Mouse (Mus musculus): ENCODE measurements around the gene Cep126. TPM values are rescaled to one million over a fixed set of nuclear protein-coding genes. Genes with fewer than 3 reads are reported as not detected.

Cep126 gene
- polyA plus RNA-seq, 1 experiment = 0.03 TPM

- WGBS = 85% methylated on average over 5 of the region's 5 CpGs
- no peak overlapping the region for H3K4me3 ChIP-seq (ENCODE audit: low read depth, low read length)
- no peaks in the 10 kb centered on the region for H3K4me1 ChIP-seq (ENCODE audit: control insufficient read depth, insufficient read depth, insufficient read length, low read length)
- no peak overlapping the region for H3K27ac ChIP-seq (ENCODE audit: insufficient read depth, low read depth, low read length)
- H3K27me3 ChIP-seq (ENCODE audit: control insufficient read depth, insufficient read depth, low read length) = no peaks in the 10 kb centered on the region
- no peaks in the 10 kb centered on the region for H3K36me3 ChIP-seq (ENCODE audit: control insufficient read depth, insufficient read depth, low read length)
- TF ChIP-seq CTCF (IDR thresholded peaks at IDR 0.05; ENCODE audit: extremely low read depth, insufficient read length, insufficient replicate concordance, low read depth, low read length) (no peak), POLR2A (IDR thresholded peaks at IDR 0.05; ENCODE audit: low read depth, low read length) (no peak)
Observed at GRCm38 (mm10) chr9:8114516-8114915, 19.6 kb downstream of the Cep126 start.

GRCm38 (mm10) chr9:8103050-8103449 is 31.0 kb downstream of the Cep126 start:
- WGBS = 82% methylated on average over 4 of the region's 4 CpGs

GRCm38 (mm10) chr9:8100962-8101361 is 33.1 kb downstream of the Cep126 start:
- no peak for TF ChIP-seq POLR2A (IDR thresholded peaks at IDR 0.05; ENCODE audit: low read depth, low read length)
- no peak for TF ChIP-seq CTCF (IDR thresholded peaks at IDR 0.05; ENCODE audit: extremely low read depth, insufficient read length, insufficient replicate concordance, low read depth, low read length)
- Histone ChIP-seq H3K4me1 (ENCODE audit: control insufficient read depth, insufficient read depth, insufficient read length, low read length) (no peaks in the 10 kb centered on the region), H3K27ac (ENCODE audit: insufficient read depth, low read depth, low read length) (no peak overlapping the region), H3K36me3 (ENCODE audit: control insufficient read depth, insufficient read depth, low read length) (no peaks in the 10 kb centered on the region), H3K4me3 (ENCODE audit: low read depth, low read length) (no peak overlapping the region), H3K27me3 (ENCODE audit: control insufficient read depth, insufficient read depth, low read length) (no peaks in the 10 kb centered on the region)
- 60% methylated on average over 6 of the region's 6 CpGs for WGBS

More at GRCm38 (mm10) chr9:8103050-8103449, 31.0 kb downstream of the Cep126 start:
- no peak overlapping the region for H3K27ac ChIP-seq (ENCODE audit: insufficient read depth, low read depth, low read length)
- H3K4me1 ChIP-seq (ENCODE audit: control insufficient read depth, insufficient read depth, insufficient read length, low read length) = no peaks in the 10 kb centered on the region
- no peaks in the 10 kb centered on the region for H3K36me3 ChIP-seq (ENCODE audit: control insufficient read depth, insufficient read depth, low read length)
- H3K4me3 ChIP-seq (ENCODE audit: low read depth, low read length) = no peak overlapping the region
- TF ChIP-seq POLR2A (IDR thresholded peaks at IDR 0.05; ENCODE audit: low read depth, low read length) = no peak
- TF ChIP-seq CTCF (IDR thresholded peaks at IDR 0.05; ENCODE audit: extremely low read depth, insufficient read length, insufficient replicate concordance, low read depth, low read length) = no peak
- H3K27me3 ChIP-seq (ENCODE audit: control insufficient read depth, insufficient read depth, low read length) = no peaks in the 10 kb centered on the region

- 31% methylated on average over 5 of the region's 5 CpGs for WGBS
Observed at GRCm38 (mm10) chr9:8078882-8079281, 55.2 kb downstream of the Cep126 start.

GRCm38 (mm10) chr9:8074345-8074744 is 59.7 kb downstream of the Cep126 start:
- H3K4me1 ChIP-seq (ENCODE audit: control insufficient read depth, insufficient read depth, insufficient read length, low read length) = no peaks in the 10 kb centered on the region
- TF ChIP-seq POLR2A (IDR thresholded peaks at IDR 0.05; ENCODE audit: low read depth, low read length) (no peak), CTCF (IDR thresholded peaks at IDR 0.05; ENCODE audit: extremely low read depth, insufficient read length, insufficient replicate concordance, low read depth, low read length) (no peak)
- H3K27me3 ChIP-seq (ENCODE audit: control insufficient read depth, insufficient read depth, low read length) = no peaks in the 10 kb centered on the region
- H3K36me3 ChIP-seq (ENCODE audit: control insufficient read depth, insufficient read depth, low read length) = no peaks in the 10 kb centered on the region
- no peak overlapping the region for H3K4me3 ChIP-seq (ENCODE audit: low read depth, low read length)
- H3K27ac ChIP-seq (ENCODE audit: insufficient read depth, low read depth, low read length) = no peak overlapping the region

More at GRCm38 (mm10) chr9:8078882-8079281, 55.2 kb downstream of the Cep126 start:
- Histone ChIP-seq H3K36me3 (ENCODE audit: control insufficient read depth, insufficient read depth, low read length) (no peaks in the 10 kb centered on the region), H3K4me3 (ENCODE audit: low read depth, low read length) (no peak overlapping the region), H3K27me3 (ENCODE audit: control insufficient read depth, insufficient read depth, low read length) (no peaks in the 10 kb centered on the region), H3K27ac (ENCODE audit: insufficient read depth, low read depth, low read length) (no peak overlapping the region), H3K4me1 (ENCODE audit: control insufficient read depth, insufficient read depth, insufficient read length, low read length) (no peaks in the 10 kb centered on the region)
- TF ChIP-seq POLR2A (IDR thresholded peaks at IDR 0.05; ENCODE audit: low read depth, low read length) (no peak), CTCF (IDR thresholded peaks at IDR 0.05; ENCODE audit: extremely low read depth, insufficient read length, insufficient replicate concordance, low read depth, low read length) (no peak)

- Histone ChIP-seq H3K27ac (ENCODE audit: insufficient read depth, low read depth, low read length) (no peak overlapping the region), H3K36me3 (ENCODE audit: control insufficient read depth, insufficient read depth, low read length) (no peaks in the 10 kb centered on the region), H3K27me3 (ENCODE audit: control insufficient read depth, insufficient read depth, low read length) (no peaks in the 10 kb centered on the region), H3K4me1 (ENCODE audit: control insufficient read depth, insufficient read depth, insufficient read length, low read length) (no peaks in the 10 kb centered on the region), H3K4me3 (ENCODE audit: low read depth, low read length) (no peak overlapping the region)
- no peak for TF ChIP-seq CTCF (IDR thresholded peaks at IDR 0.05; ENCODE audit: extremely low read depth, insufficient read length, insufficient replicate concordance, low read depth, low read length)
- TF ChIP-seq POLR2A (IDR thresholded peaks at IDR 0.05; ENCODE audit: low read depth, low read length) = no peak
- WGBS = 88% methylated on average over 3 of the region's 3 CpGs
Observed at GRCm38 (mm10) chr9:8073203-8073755, 60.8 kb downstream of the Cep126 start.

- no peaks in the 10 kb centered on the region for H3K36me3 ChIP-seq (ENCODE audit: control insufficient read depth, insufficient read depth, low read length)
- WGBS = 31% methylated on average over 3 of the region's 3 CpGs
- H3K4me1 ChIP-seq (ENCODE audit: control insufficient read depth, insufficient read depth, insufficient read length, low read length) = no peaks in the 10 kb centered on the region
- no peak overlapping the region for H3K27ac ChIP-seq (ENCODE audit: insufficient read depth, low read depth, low read length)
- no peak overlapping the region for H3K4me3 ChIP-seq (ENCODE audit: low read depth, low read length)
- TF ChIP-seq CTCF (IDR thresholded peaks at IDR 0.05; ENCODE audit: extremely low read depth, insufficient read length, insufficient replicate concordance, low read depth, low read length) (no peak), POLR2A (IDR thresholded peaks at IDR 0.05; ENCODE audit: low read depth, low read length) (no peak)
- H3K27me3 ChIP-seq (ENCODE audit: control insufficient read depth, insufficient read depth, low read length) = no peaks in the 10 kb centered on the region
Observed at GRCm38 (mm10) chr9:8059636-8060035, 74.5 kb downstream of the Cep126 start.

All from small intestine, adult 2 months (tissue).